Mouse (Mus musculus) liver, embryonic 14.5 days (tissue): ENCODE results near the gene Gm28035. TPM values are rescaled to one million over a fixed set of nuclear protein-coding genes. Genes with fewer than 3 reads are reported as not detected.

Source experiments
- ATAC-seq: fragments of 200-750 bp; cut with Nextera tagmentation; 2 replicates; pipeline ENCODE4 v1.8.0; 2017; ENCODE audit warnings: moderate number of reproducible peaks, mild to moderate bottlenecking, moderate library complexity; ENCODE audit not compliant: insufficient read depth
- DNase-seq, 3 experiments: peaks; one replicate each; pipeline ENCODE4 v3.0.0-alpha.2; 2012 to 2013; ENCODE audit warnings: low read depth in 3 of 3, low spot score in 3 of 3
- H3K27ac ChIP-seq: fragments of 300-500 bp; sonication (generic); 2 replicates; pipeline ENCODE4 v1.5.1; 2014; ENCODE audit warnings: moderate library complexity, mild to moderate bottlenecking, control low read depth, inconsistent platforms
- H3K27me3 ChIP-seq: fragments of 300-500 bp; sonication (generic); 2 replicates; pipeline ENCODE4 v1.6.1; 2014; ENCODE audit warnings: mild to moderate bottlenecking, low read length, moderate library complexity; ENCODE audit not compliant: control insufficient read depth, insufficient read depth
- H3K36me3 ChIP-seq: fragments of 300-500 bp; sonication (generic); replicated peaks from 2 replicates; pipeline ENCODE4 v1.6.1; 2014; ENCODE audit warnings: low read depth; ENCODE audit not compliant: control insufficient read depth, insufficient read depth
- H3K4me1 ChIP-seq, 2 experiments: fragments of 200-500 bp in 1 of 2; fragments of 300-500 bp in 1 of 2; sonication (generic) in 1 of 2; replicated peaks; 2 replicates each; pipeline ENCODE4 v1.6.1; 2012 to 2014; ENCODE audit warnings: antibody characterized with exemption in 1 of 2, inconsistent platforms in 1 of 2, low read length in 1 of 2; ENCODE audit not compliant: control insufficient read depth in 2 of 2, insufficient read depth in 2 of 2
- H3K4me2 ChIP-seq: fragments of 300-500 bp; sonication (generic); 2 replicates; pipeline ENCODE4 v1.6.1; 2014; ENCODE audit warnings: low read depth, mild to moderate bottlenecking, control low read depth, moderate library complexity
- H3K4me3 ChIP-seq, 2 experiments: fragments of 200-500 bp in 1 of 2; fragments of 300-500 bp in 1 of 2; sonication (generic) in 1 of 2; 2 replicates each; pipeline ENCODE4 v1.5.1; 2012 to 2014; ENCODE audit warnings: low read depth in 2 of 2, low read length in 2 of 2, mild to moderate bottlenecking in 2 of 2, control low read depth in 1 of 2, inconsistent platforms in 1 of 2, moderate library complexity in 1 of 2; ENCODE audit not compliant: insufficient read depth in 1 of 2
- H3K9ac ChIP-seq: fragments of 300-500 bp; sonication (generic); replicated peaks from 2 replicates; pipeline ENCODE4 v1.6.1; 2014; ENCODE audit warnings: mild to moderate bottlenecking, control low read depth, moderate library complexity
- H3K9me3 ChIP-seq: fragments of 300-500 bp; sonication (generic); 2 replicates; pipeline ENCODE4 v1.6.1; 2016; ENCODE audit warnings: low read length, mixed read lengths; ENCODE audit not compliant: control insufficient read depth
- CTCF ChIP-seq: IDR thresholded peaks from 2 replicates; pipeline ENCODE4 v1.5.1; 2016; ENCODE audit warnings: antibody characterized with exemption, low read depth, control low read depth
- EP300 ChIP-seq: IDR thresholded peaks from 2 replicates; pipeline ENCODE4 v1.6.1; 2016; ENCODE audit warnings: antibody characterized with exemption, low read depth
- WGBS: fragments of 180-500 bp; shearing (Covaris S2); extraction: QIAGEN DNeasy Blood & Tissue Kit; methylation state at CpG from one replicate; pipeline ENCODE4 v1.1.7; 2014; ENCODE audit not compliant: insufficient replicate concordance; 5-methylcytosine and 5-hydroxymethylcytosine counted together
- polyA plus RNA-seq, 2 experiments: library from polyadenylated mRNA; depleted of rRNA in 1 of 2; stranded (reverse) in 1 of 2; unstranded in 1 of 2; fragments of >200 nt; fragmentation: Nextera tagmentation in 1 of 2; extraction: Ambion mirVana in 1 of 2; gene quantifications; 2 replicates each; pipeline versions ENCODE4 v1.2.1 to v1.2.3; 2012 to 2014

Gene Gm28035
- polyA plus RNA-seq (2012; rRNA removed) = 0.90 and 1.1 TPM in 2 replicates
- 0.04 TPM in 1 of 2 replicates, not detected in the other for polyA plus RNA-seq (2014; fragmentation: Nextera tagmentation; extraction: Ambion mirVana)

DNA sequence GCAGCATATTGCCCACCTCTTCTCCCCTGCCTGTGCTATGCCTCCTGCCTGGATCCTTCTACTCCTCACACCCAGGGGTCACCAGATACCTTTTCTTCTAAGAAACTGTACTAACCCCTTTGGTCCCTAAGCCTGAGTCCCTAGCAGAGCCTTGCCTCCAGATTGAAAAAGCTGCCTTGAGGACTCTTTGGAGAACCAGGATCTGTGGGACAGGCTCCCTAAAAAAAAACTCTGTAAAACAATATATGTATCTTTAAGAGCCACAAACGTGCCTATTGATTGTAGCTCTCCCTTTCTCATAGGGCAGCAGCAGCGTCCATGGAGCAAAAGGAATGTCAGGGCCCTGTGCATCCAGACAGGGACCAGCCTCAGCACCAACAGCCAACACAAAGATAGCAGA is at the start of gene Gm28035:
Gene Gm28035 (plus strand): TSS at position 301 of the 400 bp plus-strand sequence.
- H3K27me3 ChIP-seq = no peaks in the 10 kb centered on the region
- no peak for ATAC-seq
- WGBS = 73% methylated on average over 2 of the region's 2 CpGs
- H3K4me2 ChIP-seq = peak within 1 kb of the TSS; percentile 94
- no peaks in the 10 kb centered on the region for H3K9me3 ChIP-seq
- TF ChIP-seq CTCF (no peak), EP300 (no peak)
- peaks cover 12 to 31% of the 10 kb centered on the region in 2 experiments for H3K4me1 ChIP-seq
- peaks cover 16% of the 10 kb centered on the region for H3K36me3 ChIP-seq
- H3K27ac ChIP-seq = peak within 1 kb of the TSS; percentile 53
- H3K4me3 ChIP-seq = peak within 1 kb of the TSS; percentile 11 to 84
- no peak for DNase-seq
- peak within 1 kb of the TSS; percentile 83 for H3K9ac ChIP-seq

DNA sequence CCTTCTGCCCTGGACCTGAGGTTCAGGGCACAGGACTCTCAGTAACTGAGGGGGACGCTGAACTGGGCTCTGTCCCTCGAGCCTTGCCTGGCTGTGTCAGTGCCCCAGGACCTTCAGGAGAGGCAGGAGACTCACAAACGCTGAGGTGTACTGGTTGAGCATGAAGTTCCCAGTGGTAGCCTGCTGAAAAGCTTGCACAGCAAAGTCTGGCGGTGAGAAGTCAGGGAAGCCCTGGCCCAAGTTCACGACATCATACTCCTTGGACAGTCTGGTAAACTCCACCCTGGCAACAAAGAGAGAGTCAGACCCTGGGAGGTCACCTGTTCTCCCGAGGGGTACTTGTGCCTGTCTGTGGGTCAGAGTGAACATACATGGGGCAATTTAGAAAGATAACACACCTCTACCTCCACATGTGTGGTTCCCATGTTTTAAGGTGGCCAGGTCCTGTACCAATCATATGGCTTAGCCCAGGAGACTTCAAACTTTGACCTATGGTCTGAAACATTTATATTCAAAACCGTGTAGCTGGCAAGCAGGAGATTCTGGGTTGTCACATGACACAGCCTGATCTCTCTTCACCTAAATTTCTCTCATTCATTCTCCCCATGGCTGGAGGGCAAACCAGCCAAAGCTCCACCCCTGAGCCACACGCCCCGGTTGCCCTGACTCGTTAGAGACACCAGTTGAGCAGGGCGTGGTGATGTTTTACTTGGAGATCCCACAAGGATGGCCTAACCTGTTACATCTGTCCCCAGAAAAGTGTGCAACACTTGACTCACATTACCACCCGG is 48.4 kb upstream of the Gm28035 start:
- no peak overlapping the region for H3K4me2 ChIP-seq
- no peaks in the 10 kb centered on the region for H3K9me3 ChIP-seq
- H3K4me3 ChIP-seq = no peak overlapping the region
- DNase-seq (no peak), ATAC-seq (no peak)
- WGBS = 62% methylated on average over 12 of the region's 12 CpGs
- H3K27me3 ChIP-seq = no peaks in the 10 kb centered on the region
- H3K9ac ChIP-seq = no peak overlapping the region; the same call in 1 of the 2 replicates
- no peaks in the 10 kb centered on the region for H3K36me3 ChIP-seq
- H3K4me1 ChIP-seq = no peaks in the 10 kb centered on the region
- H3K27ac ChIP-seq = no peak overlapping the region
- TF ChIP-seq CTCF = no peak
- no peak for TF ChIP-seq EP300

DNA sequence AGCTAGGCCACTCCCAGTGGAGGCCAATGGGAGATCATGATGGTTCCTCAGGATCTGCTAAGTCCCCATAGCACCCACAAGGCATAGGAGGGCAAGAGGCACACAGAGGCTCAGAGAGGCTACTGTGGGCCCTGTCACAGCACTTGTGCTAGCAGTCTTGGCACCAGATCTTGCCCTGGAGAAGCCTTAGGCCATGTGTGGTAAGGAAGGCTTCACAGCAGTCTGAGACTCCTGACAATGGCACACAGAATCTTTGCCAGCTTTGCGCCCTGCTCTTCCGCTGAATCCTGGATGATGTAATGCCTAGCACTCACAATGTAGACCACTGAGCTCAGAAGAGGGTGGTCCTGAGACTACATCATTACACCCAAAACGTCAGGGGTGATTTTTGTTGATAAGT is 45.7 kb upstream of the Gm28035 start:
- Histone ChIP-seq H3K9me3 (no peaks in the 10 kb centered on the region), H3K4me1 (peaks cover 0 to 8% of the 10 kb centered on the region in 2 experiments; a peak in 2 of 4 replicates), H3K36me3 (no peaks in the 10 kb centered on the region), H3K27me3 (no peaks in the 10 kb centered on the region), H3K27ac (no peak overlapping the region), H3K9ac (no peak overlapping the region), H3K4me3 (no peak overlapping the region), H3K4me2 (no peak overlapping the region)
- 74% methylated on average over 3 of the region's 3 CpGs for WGBS
- DNase-seq (no peak), ATAC-seq (no peak)
- no peak for TF ChIP-seq CTCF
- TF ChIP-seq EP300 = no peak

DNA sequence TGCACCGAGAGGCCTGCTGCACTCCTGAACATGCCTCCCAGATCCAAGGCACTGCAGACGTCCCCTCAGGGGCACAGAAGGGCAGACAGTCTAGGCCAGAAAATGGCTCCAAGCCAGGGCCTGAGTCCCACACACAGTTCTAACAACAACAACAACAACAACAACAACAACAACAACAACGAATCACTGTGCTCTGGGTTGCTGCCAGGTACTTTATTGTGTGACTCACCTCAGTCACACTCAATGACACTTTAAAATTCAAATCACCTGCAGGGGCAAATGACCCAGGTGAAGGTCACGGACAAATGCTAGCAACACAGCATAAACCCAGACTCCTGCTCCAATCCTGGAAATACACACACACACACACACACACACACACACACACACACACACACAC is 42.3 kb upstream of the Gm28035 start:
- no peak overlapping the region for H3K4me2 ChIP-seq
- no peak overlapping the region for H3K27ac ChIP-seq
- H3K9me3 ChIP-seq = no peaks in the 10 kb centered on the region
- no peak for DNase-seq
- no peak overlapping the region for H3K9ac ChIP-seq
- WGBS = 60% methylated on average over 4 of the region's 4 CpGs
- peaks cover 0 to 16% of the 10 kb centered on the region in 2 experiments; a peak in 2 of 4 replicates for H3K4me1 ChIP-seq
- TF ChIP-seq EP300 (no peak), CTCF (no peak)
- no peaks in the 10 kb centered on the region for H3K36me3 ChIP-seq
- 0 out of 2 replicates have a peak, but pooled peaks have one; percentile 32 for ATAC-seq
- H3K27me3 ChIP-seq = no peaks in the 10 kb centered on the region
- no peak overlapping the region for H3K4me3 ChIP-seq

DNA sequence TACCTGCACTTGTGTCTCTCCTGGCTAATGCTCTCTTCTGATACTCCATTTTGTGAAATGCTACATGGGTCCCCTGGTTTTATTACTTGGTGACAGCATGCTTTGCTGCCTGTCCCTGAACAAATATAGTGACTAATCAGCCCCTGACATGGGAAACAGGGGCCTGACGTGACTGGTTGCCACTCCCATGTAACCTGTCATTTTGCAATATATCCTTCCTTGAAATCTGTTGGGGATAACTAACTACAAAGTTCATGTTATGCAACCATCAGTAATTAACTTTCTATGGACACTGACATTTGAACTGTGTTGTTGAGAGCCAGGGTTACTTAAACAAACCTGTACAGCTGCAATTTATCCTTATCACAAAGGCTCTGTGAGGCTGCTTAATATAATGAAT is 40.4 kb upstream of the Gm28035 start:
- WGBS = 34% methylated on average over 1 of the region's 1 CpGs
- H3K27me3 ChIP-seq = no peaks in the 10 kb centered on the region
- H3K9ac ChIP-seq = no peak overlapping the region
- no peak overlapping the region for H3K4me3 ChIP-seq
- TF ChIP-seq CTCF = no peak
- no peak for TF ChIP-seq EP300
- H3K4me2 ChIP-seq = no peak overlapping the region
- H3K4me1 ChIP-seq = peaks cover 3 to 21% of the 10 kb centered on the region in 2 experiments; a peak in 3 of 4 replicates
- H3K27ac ChIP-seq = peak overlapping the region; percentile 47; the same call in 1 of the 2 replicates
- no peaks in the 10 kb centered on the region for H3K36me3 ChIP-seq
- peak; percentile 40; the same call in 1 of the 2 replicates for ATAC-seq
- DNase-seq = peak in 1 of 3 experiments; percentile 30
- H3K9me3 ChIP-seq = no peaks in the 10 kb centered on the region
